Mouse (Mus musculus) olfactory bulb, adult 2 months (tissue): ENCODE results near the gene Ccl27a.
"Not testable (repeated sequence)": the region's sequence is repeated elsewhere in the genome, so short reads cannot be mapped to it uniquely, and the experiment has no call there.

Experiments used
- CTCF ChIP-seq: fragments of 200-500 bp; IDR thresholded peaks from 2 replicates; pipeline ENCODE4 v1.5.1; 2012; ENCODE audit warnings: low read depth, mild to moderate bottlenecking, low read length, moderate library complexity; ENCODE audit not compliant: insufficient read depth
- POLR2A ChIP-seq: fragments of 200-500 bp; IDR thresholded peaks from 2 replicates; pipeline ENCODE4 v1.6.1; 2012; ENCODE audit warnings: mild to moderate bottlenecking, low read depth, low read length, moderate library complexity; ENCODE audit not compliant: insufficient read depth

- TF ChIP-seq CTCF, POLR2A: not testable (repeated sequence)
Observed at GRCm38 (mm10) chr4:41767301-41767700, 6.7 kb downstream of the Ccl27a start.
